Mouse (Mus musculus) A20 (cell line): ENCODE data around the gene Abcd3.
A peak's percentile ranks its signal among the peaks of the same experiment; 100 is the strongest.
"Not testable (repeated sequence)": the region's sequence is repeated elsewhere in the genome, so short reads cannot be mapped to it uniquely, and the experiment has no call there.

Experiments used
- DNase-seq: peaks from one replicate; pipeline ENCODE4 v3.0.0-alpha.2; 2011; ENCODE audit warnings: low read depth, low spot score

Abcd3 gene

DNA sequence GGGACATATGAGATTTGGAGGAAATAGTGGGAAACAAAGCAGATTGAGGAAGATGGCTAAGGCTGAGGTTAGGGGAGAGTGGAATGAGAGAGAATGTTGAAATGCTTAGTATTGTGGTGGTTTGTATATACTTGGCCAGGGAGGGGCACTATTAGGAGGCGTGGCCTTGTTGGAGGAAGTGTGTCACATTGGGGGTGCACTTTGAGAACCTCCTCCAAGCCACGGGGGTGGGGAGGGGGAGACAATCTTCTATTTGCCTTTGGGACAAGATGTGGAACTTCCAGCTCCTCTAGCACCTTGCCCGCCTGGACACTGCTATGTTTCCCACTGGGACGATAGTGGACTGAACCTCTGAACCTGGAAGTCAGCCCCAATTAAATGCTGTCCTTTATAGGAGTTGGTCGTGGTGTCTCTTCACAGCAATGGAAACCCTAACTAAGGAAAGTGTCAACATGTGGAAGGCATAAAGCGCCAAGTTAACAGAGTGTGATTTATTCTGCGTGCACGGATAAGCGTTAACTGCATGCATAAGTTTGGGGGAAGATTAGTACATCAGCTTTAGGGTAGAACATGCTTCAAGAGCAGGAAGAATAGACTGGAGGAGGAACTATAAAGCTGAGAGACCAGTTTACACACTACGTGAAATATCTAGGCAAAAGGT is 3.8 kb upstream of the Abcd3 start:
- no peak for DNase-seq

- DNase-seq: peak; percentile 25
Observed at GRCm38 (mm10) chr3:121815549-121816235, 590 bp upstream of the Abcd3 start.

- no peak for DNase-seq
Observed at GRCm38 (mm10) chr3:121814413-121814864, 663 bp downstream of the Abcd3 start.

DNA sequence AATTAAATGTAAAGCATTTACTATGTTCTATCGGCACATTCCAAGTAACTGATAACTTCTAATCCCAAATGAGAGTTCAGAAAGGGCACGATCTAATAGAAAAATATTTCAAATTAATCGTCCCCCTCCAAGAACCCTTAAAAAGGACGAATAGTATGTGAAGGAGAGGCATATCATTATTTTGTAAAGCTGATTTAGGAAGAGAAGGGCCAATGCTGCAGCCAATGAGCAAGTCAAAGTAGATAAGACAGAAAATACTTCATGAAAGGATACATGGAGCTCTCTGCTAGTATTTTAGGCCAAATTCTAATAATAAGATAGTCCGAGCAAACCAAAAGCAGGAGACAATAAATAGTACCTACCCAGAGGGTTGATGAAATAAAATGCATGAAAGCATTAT is 1.3 kb downstream of the Abcd3 start:
- no peak for DNase-seq

- no peak for DNase-seq
Observed at GRCm38 (mm10) chr3:121808246-121808645, 6.9 kb downstream of the Abcd3 start.

DNA sequence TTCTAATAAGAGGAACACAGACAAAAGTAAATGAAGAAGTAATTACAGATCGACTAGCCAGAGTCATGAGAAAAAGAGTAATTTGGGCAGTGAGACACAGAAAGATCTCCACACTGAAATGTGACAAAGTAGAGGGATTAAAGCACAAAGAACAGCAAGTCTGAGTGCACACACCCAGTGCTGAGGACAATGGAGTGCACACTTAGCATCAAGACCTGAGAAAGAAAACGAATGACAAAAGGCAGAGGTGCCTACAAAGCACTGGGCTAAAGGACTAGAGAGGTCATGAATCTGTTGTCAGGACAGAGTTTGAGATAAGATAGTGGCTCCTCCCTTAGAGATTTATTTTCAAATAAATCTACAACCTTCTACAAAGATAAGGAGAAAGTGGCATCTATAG is 20.9 kb downstream of the Abcd3 start:
- no peak for DNase-seq

DNA sequence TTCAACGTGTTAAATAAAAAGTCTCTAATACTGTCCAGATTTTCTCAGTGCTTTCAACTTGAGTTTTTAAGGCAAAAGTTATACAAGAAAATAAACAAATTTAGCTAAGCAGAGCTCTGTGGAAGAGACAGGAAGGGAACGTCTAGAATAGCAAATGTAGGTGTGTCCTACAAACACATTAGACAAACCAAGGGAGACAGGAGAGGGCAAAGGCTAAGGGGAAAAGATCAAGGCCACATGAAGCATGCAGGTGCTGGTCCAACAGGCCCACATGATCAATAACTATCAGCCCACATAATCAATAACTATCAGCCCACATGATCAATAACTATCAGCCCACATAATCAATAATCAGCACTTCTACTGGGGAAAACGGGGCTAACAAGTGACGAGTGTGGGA is 22.9 kb downstream of the Abcd3 start:
- DNase-seq: no peak

GRCm38 (mm10) chr3:121790442-121790841 is 24.7 kb downstream of the Abcd3 start:
- no peak for DNase-seq

DNA sequence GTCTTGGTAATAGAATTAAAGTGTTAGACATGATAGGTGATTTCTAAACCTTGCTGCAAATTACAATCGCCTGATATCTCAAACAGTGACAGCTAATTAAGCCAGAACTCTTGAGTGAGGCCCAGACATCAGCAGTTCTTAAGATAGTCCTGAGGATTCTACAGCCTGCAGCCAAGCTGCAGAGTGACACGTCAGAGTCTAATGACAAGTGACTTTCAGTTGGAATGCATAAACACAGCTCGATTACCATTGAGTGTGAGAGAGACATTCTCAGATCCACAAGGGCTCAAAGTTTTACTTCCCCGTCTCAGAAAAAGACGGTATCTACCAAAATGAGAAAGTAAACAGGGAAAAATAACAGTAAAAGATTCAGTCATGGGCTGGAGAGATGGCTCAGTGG is 25.3 kb downstream of the Abcd3 start:
- no peak for DNase-seq

- no peak for DNase-seq
Observed at GRCm38 (mm10) chr3:121783020-121783419, 32.1 kb downstream of the Abcd3 start.

GRCm38 (mm10) chr3:121777943-121778342 is 37.2 kb downstream of the Abcd3 start:
- DNase-seq: peak; percentile 50

DNA sequence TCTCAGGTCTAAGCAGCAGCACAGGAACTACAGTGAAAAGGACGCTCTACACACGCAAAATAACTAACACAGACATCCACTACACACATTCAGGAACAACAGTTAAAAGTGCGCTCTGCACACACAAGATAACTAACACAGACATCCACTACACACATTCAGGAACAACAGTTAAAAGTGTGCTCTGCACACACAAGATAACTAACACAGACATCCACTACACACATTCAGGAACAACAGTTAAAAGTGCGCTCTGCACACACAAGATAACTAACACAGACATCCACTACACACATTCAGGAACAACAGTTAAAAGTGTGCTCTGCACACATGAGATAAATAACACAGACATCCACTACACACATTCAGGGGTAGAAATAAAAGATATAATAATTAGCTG is 41.8 kb downstream of the Abcd3 start:
- not testable (repeated sequence) for DNase-seq

DNA sequence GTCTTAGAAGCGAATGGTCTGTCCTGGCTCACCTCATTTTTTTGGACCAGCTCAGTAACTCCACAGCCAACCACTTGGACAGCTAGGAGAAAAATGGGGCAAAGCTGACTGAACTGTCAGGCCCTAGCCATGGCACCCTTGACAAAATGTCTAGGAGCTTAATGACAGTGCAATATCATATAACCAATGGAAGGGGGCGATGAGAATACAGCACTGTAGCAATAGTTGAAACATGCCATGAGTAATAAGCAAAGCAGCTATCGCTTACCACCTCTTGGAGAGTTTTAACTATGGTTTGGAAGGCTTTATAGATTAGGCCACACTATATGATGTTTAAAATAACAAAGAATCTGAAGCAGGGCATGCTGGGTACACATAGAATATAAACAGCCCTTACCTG is 46.3 kb downstream of the Abcd3 start:
- DNase-seq: no peak

GRCm38 (mm10) chr3:121766818-121767217 is 48.3 kb downstream of the Abcd3 start:
- DNase-seq: peak; percentile 12

DNA sequence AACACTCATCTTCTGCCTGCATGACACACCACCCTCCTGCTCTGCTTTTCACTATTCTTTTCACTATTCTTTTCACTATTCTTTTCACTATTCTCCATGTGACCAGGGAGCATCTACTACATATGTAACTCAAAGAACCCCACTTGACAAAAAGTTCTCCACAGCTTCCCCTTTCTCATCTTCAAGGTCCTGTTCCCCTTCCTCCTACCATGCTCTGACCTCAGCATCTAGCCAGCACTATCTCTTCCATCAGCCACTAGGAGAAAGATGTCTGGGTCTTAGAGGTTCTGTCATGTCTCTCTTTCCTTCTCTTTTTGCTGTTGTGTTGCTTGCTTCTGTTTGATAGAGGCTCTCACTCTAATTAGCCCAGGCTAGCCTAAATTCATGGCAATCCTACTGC is 49.1 kb downstream of the Abcd3 start:
- peak; percentile 14 for DNase-seq

DNA sequence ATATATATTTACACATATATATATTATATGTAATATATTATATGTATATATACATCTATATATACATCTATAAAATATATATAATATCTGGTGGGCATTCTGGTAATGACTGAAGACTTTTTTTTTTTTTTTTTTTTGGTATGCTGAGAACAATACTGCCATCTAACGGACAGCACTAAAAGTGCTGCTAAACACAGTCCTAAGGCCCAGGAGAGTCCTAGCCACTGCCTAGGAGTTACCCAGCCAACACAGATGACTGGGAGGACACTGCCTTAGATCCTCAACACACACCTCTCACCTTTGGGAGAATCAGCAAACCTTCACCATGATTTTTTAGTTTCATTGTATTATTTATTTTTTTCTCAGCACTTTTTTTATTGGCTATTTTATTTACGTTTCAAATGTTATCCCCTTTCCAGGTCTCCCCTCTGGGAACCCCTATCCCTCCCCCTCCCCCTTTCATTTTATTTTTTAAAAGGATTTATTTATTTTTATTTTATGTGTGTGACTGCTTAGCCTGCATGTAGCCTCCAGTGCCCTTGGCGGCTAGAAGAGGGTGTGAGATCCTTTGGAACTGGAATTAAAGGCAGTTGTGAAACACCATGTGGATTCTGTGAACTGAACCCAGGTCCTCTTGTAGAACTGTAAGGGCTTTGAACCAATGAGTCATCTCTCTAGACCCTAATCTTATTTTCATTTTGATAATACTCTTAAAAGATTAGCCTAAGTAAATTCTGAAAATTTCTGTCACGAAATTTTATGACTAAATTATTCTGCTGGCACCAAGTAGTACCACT is 52.8 kb downstream of the Abcd3 start:
- DNase-seq: peak; percentile 38

GRCm38 (mm10) chr3:121758373-121758772 is 56.7 kb downstream of the Abcd3 start:
- DNase-seq: no peak

DNA sequence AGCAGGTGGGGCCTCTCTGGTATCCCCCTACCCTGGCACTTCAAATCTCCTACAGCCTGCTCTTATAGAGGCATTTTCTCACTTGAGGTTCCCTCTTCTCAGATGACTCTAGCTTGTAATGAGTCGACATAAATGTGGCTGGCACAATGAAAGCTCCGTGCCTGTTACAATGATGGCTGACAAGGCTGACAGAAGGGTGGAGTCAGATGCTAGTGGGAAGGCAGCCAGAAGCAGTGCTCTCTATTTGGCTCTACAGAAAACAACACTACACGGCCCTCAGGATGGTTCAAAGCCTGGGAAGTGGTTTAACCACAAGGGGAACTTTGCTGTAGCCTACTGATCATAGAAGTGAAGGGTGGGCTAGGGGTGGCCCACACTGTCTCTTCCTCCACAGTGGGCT is 60.0 kb downstream of the Abcd3 start:
- DNase-seq: no peak

DNA sequence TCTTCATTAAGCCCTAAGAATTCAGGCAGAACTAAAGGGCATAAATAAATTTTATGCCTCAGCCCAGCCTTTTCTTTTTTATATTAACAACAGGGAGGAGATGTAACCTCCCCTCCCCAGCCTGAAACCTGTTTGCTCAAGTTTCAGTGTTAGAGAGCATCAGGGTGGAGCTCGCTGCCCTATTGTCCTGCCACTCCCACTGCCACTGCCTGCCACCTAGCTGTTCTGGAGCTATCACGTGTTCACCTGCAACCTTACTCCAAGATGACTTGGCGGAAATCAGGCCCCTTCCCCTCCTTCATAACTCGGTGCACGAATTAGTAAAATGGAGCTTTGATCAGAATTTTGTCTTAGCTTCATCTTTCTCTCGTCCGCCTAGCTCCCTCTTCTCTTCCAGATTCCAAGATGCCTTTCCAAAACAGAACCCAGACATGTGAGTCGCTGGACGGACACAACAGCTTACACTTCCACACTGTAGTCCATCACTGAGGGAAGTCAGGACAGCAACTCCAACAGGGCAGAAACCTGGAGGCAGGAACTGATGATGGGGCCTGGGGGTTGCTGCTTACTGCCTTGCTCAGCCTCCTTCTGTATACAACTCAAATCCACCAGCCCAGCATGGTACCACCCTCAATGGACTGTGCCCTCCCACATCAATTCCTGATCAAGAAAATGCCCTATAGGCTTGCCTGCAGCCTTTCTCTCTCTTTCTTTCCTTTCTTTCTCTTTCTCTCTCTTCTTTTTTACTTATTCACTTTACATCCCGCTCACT is 60.6 kb downstream of the Abcd3 start:
- not testable (repeated sequence) for DNase-seq

GRCm38 (mm10) chr3:121741186-121741848 is 73.8 kb downstream of the Abcd3 start:
- DNase-seq: not testable (repeated sequence)
